Mouse (Mus musculus) stomach, postnatal 0 days (tissue): ENCODE results near the gene Klk1b26. TPM values are rescaled to one million over a fixed set of nuclear protein-coding genes. Genes with fewer than 3 reads are reported as not detected.
"Not testable (repeated sequence)": the region's sequence is repeated elsewhere in the genome, so short reads cannot be mapped to it uniquely, and the experiment has no call there.

Source experiments
- ATAC-seq: fragments of 200-750 bp; cut with Nextera tagmentation; 2 replicates; pipeline ENCODE4 v1.8.0; 2017; ENCODE audit not compliant: low FRiP score, low TSS enrichment
- DNase-seq: peaks from one replicate; pipeline ENCODE4 v3.0.0-alpha.2; 2016; ENCODE audit warnings: low spot score
- H3K27ac ChIP-seq: fragments of 300-500 bp; sonication (generic); replicated peaks from 2 replicates; pipeline ENCODE4 v1.5.1; 2014; ENCODE audit warnings: mild to moderate bottlenecking, control low read depth
- H3K27me3 ChIP-seq: fragments of 300-500 bp; sonication (generic); 2 replicates; pipeline ENCODE4 v1.6.1; 2014; ENCODE audit warnings: low read length; ENCODE audit not compliant: control insufficient read depth, insufficient read depth
- H3K36me3 ChIP-seq: fragments of 300-500 bp; sonication (generic); 2 replicates; pipeline ENCODE4 v1.6.1; 2014; ENCODE audit warnings: low read length, mixed read lengths; ENCODE audit not compliant: control insufficient read depth, insufficient read depth
- H3K4me1 ChIP-seq: fragments of 300-500 bp; sonication (generic); replicated peaks from 2 replicates; pipeline ENCODE4 v1.6.1; 2014; ENCODE audit warnings: antibody characterized with exemption; ENCODE audit not compliant: control insufficient read depth, insufficient read depth
- H3K4me2 ChIP-seq: fragments of 300-500 bp; sonication (generic); replicated peaks from 2 replicates; pipeline ENCODE4 v1.6.1; 2014; ENCODE audit warnings: low read depth, mild to moderate bottlenecking, control low read depth, moderate library complexity
- H3K4me3 ChIP-seq: fragments of 300-500 bp; sonication (generic); 2 replicates; pipeline ENCODE4 v1.5.1; 2014; ENCODE audit warnings: low read depth, low read length, control low read depth
- H3K9ac ChIP-seq: fragments of 300-500 bp; sonication (generic); 2 replicates; pipeline ENCODE4 v1.6.1; 2014; ENCODE audit warnings: mild to moderate bottlenecking, low read length, control low read depth, mixed read lengths
- H3K9me3 ChIP-seq: fragments of 300-500 bp; sonication (generic); 2 replicates; pipeline ENCODE4 v1.6.1; 2016; ENCODE audit warnings: low read length; ENCODE audit not compliant: control insufficient read depth
- CTCF ChIP-seq: IDR thresholded peaks from 2 replicates; pipeline ENCODE4 v1.5.1; 2016; ENCODE audit warnings: antibody characterized with exemption, low read depth, mild to moderate bottlenecking, moderate library complexity
- EP300 ChIP-seq: optimal IDR thresholded peaks from 2 replicates; pipeline ENCODE3; 2016; ENCODE audit warnings: antibody characterized with exemption
- WGBS: fragments of 180-500 bp; shearing (Covaris S2); extraction: QIAGEN DNeasy Blood & Tissue Kit; methylation state at CpG from one replicate; pipeline ENCODE4 v1.1.7; 2014; 5-methylcytosine and 5-hydroxymethylcytosine counted together
- polyA plus RNA-seq: library from polyadenylated mRNA; unstranded; fragments of >200 nt; fragmentation: Nextera tagmentation; extraction: Ambion mirVana; gene quantifications from 2 replicates; pipeline ENCODE4 v1.2.1, GENCODE M21; 2015

Klk1b26 gene
- polyA plus RNA-seq, 1 experiment from 2014 or later, result not detected

DNA sequence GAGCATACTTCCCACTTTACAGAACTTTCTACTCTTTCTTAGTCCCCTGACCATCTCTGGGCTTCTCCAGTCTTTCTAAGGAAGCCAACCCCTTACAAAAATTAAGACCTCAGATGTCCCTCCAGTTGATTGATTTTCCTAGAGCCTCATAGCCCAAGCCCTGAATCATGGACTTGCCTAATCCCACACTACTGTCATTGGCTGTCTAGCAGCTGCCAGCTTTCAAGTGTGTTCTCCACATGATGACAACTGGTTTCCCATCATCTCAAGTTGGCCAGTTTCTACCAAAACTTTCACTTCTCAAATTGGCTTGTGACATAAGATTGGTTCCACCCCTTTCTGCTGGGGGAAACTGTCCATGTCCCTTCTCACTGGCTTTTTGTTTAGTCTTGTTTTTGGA is 7.1 kb upstream of the Klk1b26 start:
- H3K9me3 ChIP-seq, result no peaks in the 10 kb centered on the region
- no peak for TF ChIP-seq EP300
- no peak for TF ChIP-seq CTCF
- no peaks in the 10 kb centered on the region for H3K4me1 ChIP-seq
- no peak overlapping the region for H3K4me2 ChIP-seq
- H3K27ac ChIP-seq, result no peak overlapping the region
- DNase-seq (no peak), ATAC-seq (no peak)
- H3K27me3 ChIP-seq, result no peaks in the 10 kb centered on the region
- no peak overlapping the region for H3K9ac ChIP-seq
- H3K4me3 ChIP-seq, result no peak overlapping the region
- H3K36me3 ChIP-seq, result no peaks in the 10 kb centered on the region

DNA sequence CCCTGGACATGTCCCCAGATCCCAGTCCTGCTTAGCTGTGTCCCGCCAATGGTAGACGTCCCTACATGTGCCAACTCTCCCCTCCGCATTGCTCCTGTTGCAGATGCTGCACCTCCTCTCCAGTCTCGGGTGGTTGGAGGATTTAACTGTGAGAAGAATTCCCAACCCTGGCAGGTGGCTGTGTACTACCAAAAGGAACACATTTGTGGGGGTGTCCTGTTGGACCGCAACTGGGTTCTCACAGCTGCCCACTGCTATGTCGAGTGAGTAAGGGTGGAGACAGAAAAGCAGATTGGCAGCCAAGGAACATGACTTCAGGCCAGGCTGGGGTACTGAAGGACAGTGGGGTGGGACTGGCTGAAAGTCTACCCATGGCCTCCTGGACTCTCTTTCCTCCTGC is 2.7 kb downstream of the Klk1b26 start:
- H3K27ac ChIP-seq, H3K9me3 ChIP-seq, H3K4me3 ChIP-seq, H3K9ac ChIP-seq, H3K4me2 ChIP-seq, H3K36me3 ChIP-seq, H3K27me3 ChIP-seq, ATAC-seq, H3K4me1 ChIP-seq, DNase-seq: not testable (repeated sequence)
- WGBS, result 81% methylated on average over 6 of the region's 6 CpGs

DNA sequence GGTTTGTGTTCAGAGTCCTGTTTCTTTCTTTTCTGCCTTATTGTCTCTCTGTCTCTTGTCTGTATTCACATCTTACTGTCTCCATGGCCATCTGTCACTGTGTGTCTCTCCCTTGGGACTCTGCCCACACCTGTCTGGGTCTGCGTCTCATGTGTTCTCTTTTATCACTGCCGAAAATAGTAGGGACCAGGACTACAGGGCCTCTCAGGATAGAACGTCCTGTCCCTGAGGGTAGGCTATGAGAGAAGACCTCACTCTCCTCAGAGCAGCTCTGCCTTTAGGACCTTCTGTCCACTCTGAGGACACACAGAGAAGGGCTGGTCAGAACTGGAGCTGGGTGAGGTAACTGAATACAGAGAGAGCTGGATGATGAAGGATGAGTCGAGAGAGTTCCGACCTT is 3.1 kb downstream of the Klk1b26 start:
- TF ChIP-seq CTCF, result no peak
- no peak for TF ChIP-seq EP300
- no peak overlapping the region for H3K4me3 ChIP-seq
- WGBS, result 75% methylated on average over 5 of the region's 5 CpGs
- H3K4me1 ChIP-seq, result no peaks in the 10 kb centered on the region
- no peaks in the 10 kb centered on the region for H3K36me3 ChIP-seq
- no peaks in the 10 kb centered on the region for H3K27me3 ChIP-seq
- H3K9me3 ChIP-seq, result no peaks in the 10 kb centered on the region
- no peak overlapping the region for H3K4me2 ChIP-seq
- no peak for DNase-seq
- no peak overlapping the region for H3K9ac ChIP-seq
- ATAC-seq, result no peak
- no peak overlapping the region for H3K27ac ChIP-seq

DNA sequence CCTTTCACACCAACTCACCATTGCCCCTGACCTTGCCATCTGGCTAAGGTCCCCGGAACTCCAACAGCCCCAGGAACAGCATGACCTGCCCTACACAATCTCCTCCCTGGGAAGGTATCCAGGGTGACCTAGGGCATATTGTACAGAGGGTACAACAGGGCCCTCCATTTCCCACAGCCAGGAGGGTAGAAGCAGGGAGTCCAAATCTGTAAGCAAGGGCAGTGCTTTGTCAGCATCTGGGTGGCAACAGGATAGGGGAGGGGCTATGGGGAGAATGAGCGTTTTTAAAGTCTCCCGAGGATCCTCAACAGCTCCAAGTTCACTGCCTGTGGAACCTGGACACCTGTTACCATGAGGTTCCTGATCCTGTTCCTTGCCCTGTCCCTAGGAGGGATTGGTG is 40.0 kb downstream of the Klk1b26 start, which contains the start of gene Klk1b27:
Gene Klk1b27 (plus strand): TSS at position 301 of the 400 bp plus-strand sequence.
- not testable (repeated sequence) for H3K4me1 ChIP-seq, H3K27ac ChIP-seq, H3K9ac ChIP-seq, H3K27me3 ChIP-seq, H3K36me3 ChIP-seq, H3K9me3 ChIP-seq, ATAC-seq, H3K4me2 ChIP-seq, H3K4me3 ChIP-seq, DNase-seq
- WGBS, result 72% methylated on average over 3 of the region's 3 CpGs

Other genes with a start within 250 kb of the Klk1b26 start
- gene Klk12, start 243.3 kb upstream of the Klk1b26 start, polyA plus RNA-seq, result 34.9 and 36.2 TPM in 2 replicates
- gene Klk11, start 237.6 kb upstream of the Klk1b26 start, polyA plus RNA-seq, result 52.3 and 54.6 TPM in 2 replicates
- 313 and 335 TPM in 2 replicates for gene Klk10, start 231.1 kb upstream of the Klk1b26 start, polyA plus RNA-seq
- gene Klk9, start 220.3 kb upstream of the Klk1b26 start, polyA plus RNA-seq, result 101 and 118 TPM in 2 replicates
- 139 and 155 TPM in 2 replicates for gene Klk8, start 214.6 kb upstream of the Klk1b26 start, polyA plus RNA-seq
- gene Klk7, start 200.9 kb upstream of the Klk1b26 start, polyA plus RNA-seq, result 56.5 and 56.8 TPM in 2 replicates
- gene Klk6, start 187.7 kb upstream of the Klk1b26 start, polyA plus RNA-seq, result 11.3 and 23.9 TPM in 2 replicates
- 74.9 and 79.6 TPM in 2 replicates for gene Klk5, start 170.2 kb upstream of the Klk1b26 start, polyA plus RNA-seq
- not detected in 2 replicates for gene Klk4, start 131.0 kb upstream of the Klk1b26 start, polyA plus RNA-seq
- gene Klk15, start 78.4 kb upstream of the Klk1b26 start, polyA plus RNA-seq, result not detected in 2 replicates
- gene Klk1b8, start 61.5 kb upstream of the Klk1b26 start, polyA plus RNA-seq, result not detected in 2 replicates
- gene Klk1b1, start 45.4 kb upstream of the Klk1b26 start, polyA plus RNA-seq, result not detected in 2 replicates
- gene Klk1b9, start 36.1 kb upstream of the Klk1b26 start, polyA plus RNA-seq, result not detected in 2 replicates
- not detected in 2 replicates for gene Klk1b11, start 16.3 kb upstream of the Klk1b26 start, polyA plus RNA-seq
- gene Klk1b27, start 40.1 kb downstream of the Klk1b26 start, polyA plus RNA-seq, result not detected in 2 replicates
- gene Klk1b21, start 90.2 kb downstream of the Klk1b26 start, polyA plus RNA-seq, result not detected in 2 replicates
- not detected in 2 replicates for gene Klk1b22, start 100.5 kb downstream of the Klk1b26 start, polyA plus RNA-seq
- gene Klk1b16, start 124.6 kb downstream of the Klk1b26 start, polyA plus RNA-seq, result not detected in 2 replicates
- gene Klk1b24, start 176.1 kb downstream of the Klk1b26 start, polyA plus RNA-seq, result not detected in 2 replicates
- not detected in 2 replicates for gene Klk1b3, start 186.0 kb downstream of the Klk1b26 start, polyA plus RNA-seq
- gene Klk1b4, start 195.3 kb downstream of the Klk1b26 start, polyA plus RNA-seq, result not detected in 2 replicates
- not detected in 2 replicates for gene Klk1b5, start 203.8 kb downstream of the Klk1b26 start, polyA plus RNA-seq
- gene Klk1, start 213.2 kb downstream of the Klk1b26 start, polyA plus RNA-seq, result 9.7 and 10.7 TPM in 2 replicates
- 0.13 TPM in 1 of 2 replicates, not detected in the other for gene Gm36864, start 224.0 kb downstream of the Klk1b26 start, polyA plus RNA-seq
- gene 1700028J19Rik, start 234.5 kb downstream of the Klk1b26 start, polyA plus RNA-seq, result 0.57 and 0.65 TPM in 2 replicates
- gene 2410002F23Rik, start 234.6 kb downstream of the Klk1b26 start, polyA plus RNA-seq, result 52.9 and 60.0 TPM in 2 replicates
- not detected in 2 replicates for gene Acp4, start 245.2 kb downstream of the Klk1b26 start, polyA plus RNA-seq
- not detected in 2 replicates for gene Gm15517, start 249.3 kb downstream of the Klk1b26 start, polyA plus RNA-seq